Mouse (Mus musculus): Measurements from ENCODE around the gene Clcn6. TPM values are rescaled to one million over a fixed set of nuclear protein-coding genes. Genes with fewer than 3 reads are reported as not detected.

Gene Clcn6
- total RNA-seq, 1 experiment, result 32.5 TPM

GRCm38 (mm10) chr4:148001013-148001789 lies 37.4 kb downstream of the Clcn6 start:
- Histone ChIP-seq H3K27ac (ENCODE audit: insufficient read depth, low read depth, low read length, poor library complexity, severe bottlenecking) (no peak overlapping the region), H3K9me3 (ENCODE audit: control insufficient read depth, insufficient read depth, low read depth, low read length) (no peaks in the 10 kb centered on the region), H3K36me3 (ENCODE audit: control insufficient read depth, insufficient read depth, low read length, poor library complexity, severe bottlenecking) (peaks cover 11% of the 10 kb centered on the region), H3K9ac (ENCODE audit: insufficient read depth, low read depth, low read length, poor library complexity, severe bottlenecking) (no peak overlapping the region), H3K4me1 (ENCODE audit: control insufficient read depth in 2 of 2, insufficient read depth in 2 of 2, low read length in 2 of 2, poor library complexity in 1 of 2) (peaks cover 4 to 8% of the 10 kb centered on the region in 2 experiments; a peak in 3 of 4 replicates), H3K4me3 (ENCODE audit: insufficient read depth in 1 of 2, low read depth in 1 of 2, low read length in 2 of 2, poor library complexity in 1 of 2, severe bottlenecking in 1 of 2) (no peak overlapping the region)
- TF ChIP-seq ZNF384 (IDR thresholded peaks at IDR 0.05; ENCODE audit: low read depth, low read length) (no peak), HCFC1 (IDR thresholded peaks at IDR 0.05; ENCODE audit: borderline replicate concordance, insufficient read depth, low read length) (no peak), MAFK (IDR thresholded peaks at IDR 0.05; ENCODE audit: insufficient read depth, low read depth, low read length) (no peak), CHD2 (IDR thresholded peaks at IDR 0.05; ENCODE audit: low read depth, low read length) (no peak), ZC3H11A (IDR thresholded peaks at IDR 0.05; ENCODE audit: borderline replicate concordance, low read depth, low read length) (no peak)
- in situ Hi-C loops (cut with MboI; ENCODE audit: low sequenced_read_pairs in 2 of 2, unreplicated experiment in 2 of 2), result no loop called here
- no peak for DNase-seq (ENCODE audit: low read depth, low spot score)

GRCm38 (mm10) chr4:148000202-148000772 lies 38.3 kb downstream of the Clcn6 start, which contains the start of gene Nppa:
Gene Nppa, plus strand, starts transcription at chr4:148000722.
- in situ Hi-C loops (cut with MboI; ENCODE audit: low sequenced_read_pairs in 2 of 2, unreplicated experiment in 2 of 2), result no loop called here
- H3K36me3 ChIP-seq (ENCODE audit: control insufficient read depth, insufficient read depth, low read length, poor library complexity, severe bottlenecking), result peaks cover 3% of the 10 kb centered on the region; the same call in 1 of the 2 replicates
- H3K4me1 ChIP-seq (ENCODE audit: control insufficient read depth in 2 of 2, insufficient read depth in 2 of 2, low read length in 2 of 2, poor library complexity in 1 of 2), result peaks cover 4 to 8% of the 10 kb centered on the region in 2 experiments; a peak in 3 of 4 replicates
- H3K9ac ChIP-seq (ENCODE audit: insufficient read depth, low read depth, low read length, poor library complexity, severe bottlenecking), result no peak within 1 kb of the TSS
- TF ChIP-seq MAFK (IDR thresholded peaks at IDR 0.05; ENCODE audit: insufficient read depth, low read depth, low read length) (no peak), CHD2 (IDR thresholded peaks at IDR 0.05; ENCODE audit: low read depth, low read length) (no peak), ZNF384 (IDR thresholded peaks at IDR 0.05; ENCODE audit: low read depth, low read length) (no peak), ZC3H11A (IDR thresholded peaks at IDR 0.05; ENCODE audit: borderline replicate concordance, low read depth, low read length) (no peak), HCFC1 (IDR thresholded peaks at IDR 0.05; ENCODE audit: borderline replicate concordance, insufficient read depth, low read length) (no peak)
- H3K27ac ChIP-seq (ENCODE audit: insufficient read depth, low read depth, low read length, poor library complexity, severe bottlenecking), result no peak within 1 kb of the TSS
- H3K4me3 ChIP-seq (ENCODE audit: insufficient read depth in 1 of 2, low read depth in 1 of 2, low read length in 2 of 2, poor library complexity in 1 of 2, severe bottlenecking in 1 of 2), result no peak within 1 kb of the TSS
- no peaks in the 10 kb centered on the region for H3K9me3 ChIP-seq (ENCODE audit: control insufficient read depth, insufficient read depth, low read depth, low read length)
- no peak for DNase-seq (ENCODE audit: low read depth, low spot score)

- TF ChIP-seq CHD2 (IDR thresholded peaks at IDR 0.05; ENCODE audit: low read depth, low read length) (no peak), ZC3H11A (IDR thresholded peaks at IDR 0.05; ENCODE audit: borderline replicate concordance, low read depth, low read length) (no peak), MAFK (IDR thresholded peaks at IDR 0.05; ENCODE audit: insufficient read depth, low read depth, low read length) (no peak), HCFC1 (IDR thresholded peaks at IDR 0.05; ENCODE audit: borderline replicate concordance, insufficient read depth, low read length) (no peak), ZNF384 (IDR thresholded peaks at IDR 0.05; ENCODE audit: low read depth, low read length) (no peak)
- H3K9ac ChIP-seq (ENCODE audit: insufficient read depth, low read depth, low read length, poor library complexity, severe bottlenecking), result no peak overlapping the region
- no peak for DNase-seq (ENCODE audit: low read depth, low spot score)
- peaks cover 6 to 8% of the 10 kb centered on the region in 2 experiments for H3K4me1 ChIP-seq (ENCODE audit: control insufficient read depth in 2 of 2, insufficient read depth in 2 of 2, low read length in 2 of 2, poor library complexity in 1 of 2)
- in situ Hi-C loops (cut with MboI; ENCODE audit: low sequenced_read_pairs in 2 of 2, unreplicated experiment in 2 of 2), result no loop called here
- no peak overlapping the region for H3K4me3 ChIP-seq (ENCODE audit: insufficient read depth in 1 of 2, low read depth in 1 of 2, low read length in 2 of 2, poor library complexity in 1 of 2, severe bottlenecking in 1 of 2)
- no peaks in the 10 kb centered on the region for H3K9me3 ChIP-seq (ENCODE audit: control insufficient read depth, insufficient read depth, low read depth, low read length)
- H3K27ac ChIP-seq (ENCODE audit: insufficient read depth, low read depth, low read length, poor library complexity, severe bottlenecking), result no peak overlapping the region
- no peaks in the 10 kb centered on the region for H3K36me3 ChIP-seq (ENCODE audit: control insufficient read depth, insufficient read depth, low read length, poor library complexity, severe bottlenecking)
These were observed 43.3 kb downstream of the Clcn6 start for GRCm38 (mm10) chr4:147995311-147995710.

GRCm38 (mm10) chr4:147993571-147994095 lies 45.0 kb downstream of the Clcn6 start:
- Histone ChIP-seq H3K4me1 (ENCODE audit: control insufficient read depth in 2 of 2, insufficient read depth in 2 of 2, low read length in 2 of 2, poor library complexity in 1 of 2) (peaks cover 6% of the 10 kb centered on the region in 2 experiments), H3K36me3 (ENCODE audit: control insufficient read depth, insufficient read depth, low read length, poor library complexity, severe bottlenecking) (no peaks in the 10 kb centered on the region), H3K9me3 (ENCODE audit: control insufficient read depth, insufficient read depth, low read depth, low read length) (no peaks in the 10 kb centered on the region), H3K4me3 (ENCODE audit: insufficient read depth in 1 of 2, low read depth in 1 of 2, low read length in 2 of 2, poor library complexity in 1 of 2, severe bottlenecking in 1 of 2) (no peak overlapping the region), H3K27ac (ENCODE audit: insufficient read depth, low read depth, low read length, poor library complexity, severe bottlenecking) (no peak overlapping the region), H3K9ac (ENCODE audit: insufficient read depth, low read depth, low read length, poor library complexity, severe bottlenecking) (no peak overlapping the region)
- in situ Hi-C loops (cut with MboI; ENCODE audit: low sequenced_read_pairs in 2 of 2, unreplicated experiment in 2 of 2), result no loop called here
- no peak for DNase-seq (ENCODE audit: low read depth, low spot score)
- no peak for TF ChIP-seq ZC3H11A (IDR thresholded peaks at IDR 0.05; ENCODE audit: borderline replicate concordance, low read depth, low read length)
- no peak for TF ChIP-seq MAFK (IDR thresholded peaks at IDR 0.05; ENCODE audit: insufficient read depth, low read depth, low read length)
- TF ChIP-seq HCFC1 (IDR thresholded peaks at IDR 0.05; ENCODE audit: borderline replicate concordance, insufficient read depth, low read length), result no peak
- no peak for TF ChIP-seq ZNF384 (IDR thresholded peaks at IDR 0.05; ENCODE audit: low read depth, low read length)
